Mouse (Mus musculus) adipocyte (in vitro differentiated cells): ENCODE results near the gene Nxt1.

Experiments
- DNase-seq: peaks from one replicate; pipeline ENCODE4 v3.0.0-alpha.2; 2016; ENCODE audit warnings: low spot score

Nxt1 gene

DNA sequence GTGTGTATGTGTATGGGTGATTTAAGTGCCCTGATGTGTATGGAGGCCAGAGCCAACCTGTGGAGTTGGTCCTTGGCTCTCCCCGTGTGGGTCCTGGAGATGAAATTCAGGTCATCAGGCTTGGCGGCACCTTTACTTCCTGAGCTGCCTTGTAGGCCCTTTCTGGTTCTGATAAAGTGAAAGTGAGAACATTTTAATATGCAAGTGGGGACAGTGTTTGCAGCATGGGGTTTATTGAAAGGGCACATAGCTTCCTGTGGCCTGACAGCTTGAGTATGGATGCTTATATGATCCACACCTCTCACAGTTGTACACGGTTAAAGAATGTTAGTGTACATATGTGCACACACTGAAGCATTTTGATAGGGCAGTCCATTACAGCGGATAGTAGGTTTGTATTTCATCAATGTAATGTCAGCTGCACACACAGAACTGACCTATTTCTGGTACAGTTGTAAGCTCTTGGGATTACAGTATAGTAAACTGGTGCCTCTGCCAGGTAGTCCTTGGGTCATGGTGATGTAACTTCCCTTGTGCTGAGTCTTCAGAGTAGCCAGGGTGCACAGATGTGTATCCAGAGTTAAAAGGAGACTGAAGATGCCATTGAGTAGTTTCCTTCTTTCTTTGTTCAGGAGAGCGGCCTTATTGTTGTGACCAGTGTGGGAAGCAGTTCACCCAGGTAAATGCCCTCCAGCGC lies 17.2 kb downstream of the Nxt1 start:
- peak; percentile 74 for DNase-seq

DNA sequence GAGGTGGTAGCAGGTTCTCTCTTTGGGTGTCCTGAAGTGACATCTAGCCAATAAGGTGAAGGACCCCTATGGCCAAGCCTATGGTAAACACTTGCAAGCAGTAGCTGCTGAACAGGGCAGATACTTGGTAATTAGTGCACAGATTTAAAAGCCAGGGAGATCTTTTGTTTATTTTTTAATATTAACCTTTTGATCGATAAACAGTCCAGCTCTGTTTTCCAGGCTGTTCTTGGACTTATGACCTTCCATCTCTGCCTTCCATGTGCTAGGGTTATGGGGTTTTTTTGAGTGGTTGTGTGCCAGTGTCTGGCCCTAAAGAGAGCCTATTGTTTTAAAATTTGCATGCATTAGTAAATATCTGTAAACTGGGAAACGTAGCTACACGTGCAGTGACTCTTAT lies 17.9 kb downstream of the Nxt1 start:
- DNase-seq = no peak

DNA sequence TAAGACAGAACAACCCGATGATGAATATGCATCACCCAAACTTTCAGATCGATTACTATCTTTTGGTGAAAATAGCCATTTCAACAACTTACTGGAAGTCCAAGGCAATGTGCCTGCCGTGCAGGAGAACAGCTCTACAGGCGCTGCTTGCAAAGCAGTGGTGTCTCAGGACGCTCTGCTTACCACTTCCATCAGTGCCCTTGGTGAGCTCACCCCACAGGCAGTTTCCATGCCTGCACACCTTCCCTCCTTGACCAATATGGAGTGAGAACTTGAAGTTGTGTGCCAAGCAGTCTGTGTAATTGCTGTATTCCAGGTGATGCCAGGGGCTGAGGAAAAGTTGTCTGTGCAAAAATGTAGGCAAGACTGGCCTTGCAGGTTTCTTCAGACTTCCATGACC lies 18.4 kb downstream of the Nxt1 start:
- DNase-seq = no peak

DNA sequence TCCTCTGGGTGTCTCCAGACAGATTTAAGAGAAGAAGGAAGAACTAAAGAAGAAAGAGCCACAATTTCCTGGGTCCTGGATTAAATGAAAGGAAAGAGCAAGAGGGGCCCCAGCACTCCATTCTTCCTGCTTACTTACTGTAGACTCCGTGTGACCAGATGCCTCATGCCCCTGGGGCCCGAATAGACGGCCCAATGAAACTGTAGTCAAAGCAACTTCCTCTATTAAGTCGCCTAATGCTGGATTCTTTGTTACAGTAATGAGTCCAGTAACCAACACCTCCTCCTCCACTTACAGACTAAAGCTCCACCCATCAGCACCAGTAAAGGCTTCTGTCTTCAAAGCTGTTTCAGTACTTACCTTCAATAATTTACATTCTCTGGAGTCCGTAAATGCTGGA lies 26.2 kb downstream of the Nxt1 start:
- no peak for DNase-seq

DNA sequence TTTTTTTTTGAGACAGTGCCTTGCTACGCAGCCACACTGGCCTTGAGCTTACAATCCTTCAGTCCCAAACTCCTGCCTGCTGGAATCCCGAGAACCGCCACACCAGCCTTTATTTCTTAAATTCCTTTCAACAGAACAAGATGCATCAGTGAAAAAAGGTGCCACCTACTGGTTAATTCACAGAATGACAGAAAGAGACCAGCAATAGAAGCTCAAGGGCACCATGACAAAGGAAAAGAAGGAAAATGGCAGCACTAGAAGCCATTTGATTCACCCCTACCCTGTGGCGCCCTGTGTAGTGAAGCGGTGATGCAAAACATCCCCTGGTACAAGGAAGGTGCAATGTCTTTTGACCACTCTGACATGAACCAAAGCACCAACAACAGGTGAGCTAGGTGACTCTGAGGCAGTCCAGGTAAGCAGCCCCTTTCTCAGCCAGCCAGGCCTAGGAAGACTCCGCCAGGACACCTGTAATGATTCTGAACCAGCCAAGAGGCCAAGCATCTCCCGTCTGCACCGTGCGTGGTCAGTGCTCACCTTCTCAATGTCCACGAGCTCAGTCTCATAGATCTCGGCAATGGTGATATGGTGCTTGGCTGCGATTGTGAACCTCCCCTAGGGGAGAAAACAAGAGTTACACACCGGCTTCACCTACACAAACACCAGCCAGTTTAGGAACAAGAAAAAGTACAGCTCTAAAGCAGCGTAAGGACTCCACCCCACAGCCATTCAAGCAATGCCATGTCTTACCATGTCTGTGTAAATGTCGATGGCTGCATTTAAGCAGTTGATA lies 34.2 kb downstream of the Nxt1 start:
- DNase-seq = peak; percentile 61

- DNase-seq = no peak
Measured at GRCm38 (mm10) chr2:148707202-148707530, 34.8 kb downstream of the Nxt1 start.

DNA sequence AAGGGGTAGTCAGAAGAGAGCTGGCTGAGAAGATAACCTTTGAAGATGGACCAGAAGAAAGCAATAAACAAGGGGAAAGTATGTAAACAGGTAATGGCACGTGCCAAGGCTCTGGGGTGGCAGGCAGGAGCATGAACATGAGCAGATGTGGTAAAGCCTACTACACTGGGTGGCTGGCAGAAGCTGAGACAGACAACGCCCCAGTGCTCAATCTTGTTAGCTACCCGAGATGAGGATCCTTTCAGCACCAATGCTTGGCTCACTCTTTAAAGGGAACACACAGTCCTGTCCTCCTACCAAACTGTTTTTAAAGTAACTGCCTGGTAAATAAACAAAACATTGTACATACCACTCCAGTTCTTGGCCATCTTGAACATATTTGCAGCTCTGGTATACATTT lies 39.9 kb downstream of the Nxt1 start:
- DNase-seq = no peak

DNA sequence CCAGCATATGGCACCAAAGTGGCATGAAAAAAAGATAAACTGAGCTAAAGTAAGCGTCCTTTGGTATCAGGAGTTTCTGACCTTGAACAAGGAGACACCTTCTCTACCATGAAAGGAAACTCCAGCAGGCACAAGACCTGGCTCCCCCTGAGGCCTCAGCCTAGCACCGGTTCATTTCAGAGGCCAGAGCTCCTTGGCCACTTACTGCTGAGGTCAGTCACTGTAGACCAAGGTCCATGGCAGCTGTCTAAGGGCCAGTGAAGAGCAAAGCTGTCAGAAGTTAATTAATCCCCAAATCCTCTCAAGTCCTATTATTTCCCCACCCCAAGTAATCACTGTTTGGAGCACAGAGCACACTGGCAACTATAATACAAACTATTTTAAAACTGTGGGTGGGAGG lies 44.7 kb downstream of the Nxt1 start:
- DNase-seq = no peak

DNA sequence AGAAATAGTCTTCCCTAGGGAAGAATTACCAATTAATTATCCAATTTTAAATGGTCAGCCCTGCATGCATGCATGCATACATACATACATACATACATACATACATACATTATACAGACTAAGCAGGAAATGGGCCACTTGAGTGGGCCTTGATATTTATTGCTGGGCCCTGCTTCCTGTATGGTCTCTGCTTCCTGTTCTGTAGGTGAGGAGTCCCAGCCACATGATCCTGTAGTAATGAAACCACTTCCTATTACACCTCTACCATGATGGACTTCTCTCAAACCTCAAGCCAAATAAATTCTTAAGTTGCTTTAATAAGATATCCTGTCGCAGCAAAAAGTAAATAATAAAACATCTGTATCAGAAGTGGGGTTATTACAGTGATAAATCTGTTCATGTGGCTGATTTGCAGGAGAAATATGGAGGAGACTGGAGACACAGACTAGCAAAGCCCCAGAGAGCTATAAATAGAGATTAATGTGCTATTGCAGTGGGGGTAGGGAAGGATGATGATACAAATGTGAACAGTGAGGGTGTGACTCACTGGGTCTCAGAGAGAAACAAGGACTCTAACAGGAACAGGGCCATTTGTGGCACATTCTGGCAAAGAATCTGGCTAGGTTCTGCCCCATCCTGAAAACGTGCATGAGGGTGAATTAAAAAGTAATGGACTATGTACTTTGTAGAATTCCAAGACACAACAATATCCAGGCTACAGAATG lies 47.0 kb downstream of the Nxt1 start:
- no peak for DNase-seq
